Mouse (Mus musculus) MEL (cell line): Measurements from ENCODE around the gene Nkain2. TPM values are rescaled to one million over a fixed set of nuclear protein-coding genes. Genes with fewer than 3 reads are reported as not detected.

Source experiments
- DNase-seq: peaks from one replicate; pipeline ENCODE4 v3.0.0; 2011; ENCODE audit warnings: low read depth, low spot score
- H3K27ac ChIP-seq: 2 replicates; pipeline ENCODE4 v1.5.1; 2012; ENCODE audit warnings: low read depth, mild to moderate bottlenecking, control low read depth, low read length, moderate library complexity; ENCODE audit not compliant: control insufficient read depth
- H3K27me3 ChIP-seq, 2 experiments: fragments of 150-350 bp in 1 of 2; sonication (generic) in 1 of 2; 2 replicates each; pipeline ENCODE4 v1.6.1; 2012; ENCODE audit warnings: low read length in 2 of 2, mild to moderate bottlenecking in 2 of 2, improper control_type of control experiment in 1 of 2, moderate library complexity in 1 of 2; ENCODE audit not compliant: insufficient read depth in 2 of 2, control insufficient read depth in 1 of 2
- H3K36me3 ChIP-seq, 2 experiments: 2 replicates each; pipeline ENCODE4 v1.6.1; 2012 to 2014; ENCODE audit warnings: low read length in 2 of 2, improper control_type of control experiment in 1 of 2, inconsistent platforms in 1 of 2, mild to moderate bottlenecking in 1 of 2; ENCODE audit not compliant: insufficient read depth in 2 of 2, control insufficient read depth in 1 of 2
- H3K4me1 ChIP-seq, 2 experiments: fragments of 150-350 bp in 1 of 2; sonication (generic) in 1 of 2; 2 replicates each; pipeline ENCODE4 v1.6.1; 2012; ENCODE audit warnings: low read length in 2 of 2, improper control_type of control experiment in 1 of 2, mild to moderate bottlenecking in 1 of 2; ENCODE audit not compliant: insufficient read depth in 2 of 2, control insufficient read depth in 1 of 2
- H3K4me3 ChIP-seq, 2 experiments: fragments of 150-350 bp in 1 of 2; sonication (generic) in 1 of 2; 2 replicates each; pipeline ENCODE4 v1.5.1; 2012; ENCODE audit warnings: low read depth in 2 of 2, low read length in 2 of 2, mild to moderate bottlenecking in 2 of 2, moderate library complexity in 2 of 2, control low read depth in 1 of 2, improper control_type of control experiment in 1 of 2; ENCODE audit not compliant: control insufficient read depth in 1 of 2, insufficient read depth in 1 of 2
- H3K79me2 ChIP-seq: 2 replicates; pipeline ENCODE4 v1.6.1; 2012; ENCODE audit warnings: mild to moderate bottlenecking, low read length, moderate library complexity; ENCODE audit not compliant: control insufficient read depth, poor library complexity, insufficient read depth
- H3K9ac ChIP-seq: 2 replicates; pipeline ENCODE4 v1.6.1; 2012; ENCODE audit warnings: low read depth, mild to moderate bottlenecking, control low read depth, low read length, moderate library complexity; ENCODE audit not compliant: control insufficient read depth, poor library complexity, severe bottlenecking
- H3K9me3 ChIP-seq: fragments of 150-350 bp; sonication (generic); replicated peaks from 2 replicates; pipeline ENCODE4 v1.6.1; 2012; ENCODE audit warnings: mild to moderate bottlenecking, low read length, improper control_type of control experiment, moderate library complexity; ENCODE audit not compliant: insufficient read depth
- BHLHE40 ChIP-seq: IDR thresholded peaks from 2 replicates; pipeline ENCODE4 v1.6.1; 2012; ENCODE audit warnings: low read depth, mild to moderate bottlenecking, inconsistent platforms, low read length, improper control_type of control experiment, borderline replicate concordance
- CHD1 ChIP-seq: IDR thresholded peaks from 2 replicates; pipeline ENCODE4 v1.6.1; 2012; ENCODE audit warnings: low read depth, mild to moderate bottlenecking, inconsistent platforms, low read length, improper control_type of control experiment
- CTCF ChIP-seq, 3 experiments: IDR thresholded peaks in 2 of 3; conservative IDR thresholded peaks in 1 of 3; 2 replicates each; pipeline ENCODE4 v1.5.1; 2011 to 2012; ENCODE audit warnings: low read length in 3 of 3, low read depth in 2 of 3, mild to moderate bottlenecking in 2 of 3, improper control_type of control experiment in 1 of 3, inconsistent platforms in 1 of 3, mixed read lengths in 1 of 3, moderate library complexity in 1 of 3; ENCODE audit not compliant: control insufficient read depth in 1 of 3, insufficient read depth in 1 of 3, poor library complexity in 1 of 3, severe bottlenecking in 1 of 3
- E2F4 ChIP-seq: IDR thresholded peaks from 2 replicates; pipeline ENCODE4 v1.6.1; 2011; ENCODE audit warnings: low read depth, low read length, improper control_type of control experiment, borderline replicate concordance
- ELF1 ChIP-seq: IDR thresholded peaks from 2 replicates; pipeline ENCODE4 v1.6.1; 2014; ENCODE audit warnings: low read depth, mild to moderate bottlenecking, inconsistent platforms, low read length, improper control_type of control experiment, moderate library complexity
- ETS1 ChIP-seq: IDR thresholded peaks from 2 replicates; pipeline ENCODE4 v1.6.1; 2012; ENCODE audit warnings: low read depth, mild to moderate bottlenecking, inconsistent platforms, low read length, improper control_type of control experiment, moderate library complexity
- JUND ChIP-seq: IDR thresholded peaks from 2 replicates; pipeline ENCODE4 v1.6.1; 2011; ENCODE audit warnings: low read depth, mild to moderate bottlenecking, improper control_type of control experiment, low read length
- MAZ ChIP-seq: IDR thresholded peaks from 2 replicates; pipeline ENCODE4 v1.6.1; 2012; ENCODE audit warnings: low read depth, mild to moderate bottlenecking, inconsistent platforms, low read length, improper control_type of control experiment
- MYB ChIP-seq: IDR thresholded peaks from 2 replicates; pipeline ENCODE4 v1.6.1; 2011; ENCODE audit warnings: mild to moderate bottlenecking, low read depth, low read length, improper control_type of control experiment
- NELFE ChIP-seq: IDR thresholded peaks from 2 replicates; pipeline ENCODE4 v1.6.1; 2011; ENCODE audit warnings: low read depth, low read length, improper control_type of control experiment
- POLR2AphosphoS2 ChIP-seq: IDR thresholded peaks from 2 replicates; pipeline ENCODE4 v1.6.1; 2011; ENCODE audit warnings: low read length, improper control_type of control experiment
- RAD21 ChIP-seq: IDR thresholded peaks from 2 replicates; pipeline ENCODE4 v1.6.1; 2011; ENCODE audit warnings: mild to moderate bottlenecking, low read depth, low read length, improper control_type of control experiment
- RCOR1 ChIP-seq: IDR thresholded peaks from 2 replicates; pipeline ENCODE4 v1.6.1; 2012; ENCODE audit warnings: low read depth, mild to moderate bottlenecking, inconsistent platforms, low read length, improper control_type of control experiment
- SMC3 ChIP-seq: IDR thresholded peaks from 2 replicates; pipeline ENCODE4 v1.6.1; 2011; ENCODE audit warnings: low read depth, low read length, improper control_type of control experiment
- TBP ChIP-seq: IDR thresholded peaks from 2 replicates; pipeline ENCODE4 v1.8.0; 2011; ENCODE audit warnings: low read depth, low read length, improper control_type of control experiment
- ZC3H11A ChIP-seq: IDR thresholded peaks from 2 replicates; pipeline ENCODE4 v1.6.1; 2012; ENCODE audit warnings: low read depth, mild to moderate bottlenecking, inconsistent platforms, low read length, improper control_type of control experiment
- ZMIZ1 ChIP-seq: IDR thresholded peaks from 2 replicates; pipeline ENCODE4 v1.6.1; 2012; ENCODE audit warnings: low read depth, mild to moderate bottlenecking, inconsistent platforms, low read length, improper control_type of control experiment, moderate library complexity
- polyA plus RNA-seq, 2 experiments: library from polyadenylated mRNA; stranded (reverse) in 1 of 2; unstranded in 1 of 2; fragments of >175 nt in 1 of 2; fragments of >200 nt in 1 of 2; gene quantifications; 2 replicates each; pipeline versions ENCODE4 v1.2.1 to v1.2.4; 2012; ENCODE audit warnings: low replicate concordance in 2 of 2, low read depth in 1 of 2; ENCODE audit not compliant: insufficient read length in 2 of 2, insufficient read depth in 1 of 2, missing spikeins in 1 of 2
- total RNA-seq: library from RNA; depleted of rRNA; stranded (reverse); fragments of 300-350 nt; gene quantifications from 2 replicates; pipeline ENCODE4 v1.2.3, GENCODE M21; 2012

The Nkain2 gene
- total and polyA plus RNA-seq, 3 experiments = not detected

- Histone ChIP-seq H3K36me3 (no peaks in the 10 kb centered on the region), H3K9ac (no peak overlapping the region), H3K4me1 (no peaks in the 10 kb centered on the region), H3K27ac (no peak overlapping the region), H3K79me2 (no peaks in the 10 kb centered on the region), H3K27me3 (no peaks in the 10 kb centered on the region), H3K9me3 (no peaks in the 10 kb centered on the region), H3K4me3 (no peak overlapping the region)
- TF ChIP-seq CTCF (IDR thresholded peaks at IDR 0.05 in 2 of 3, conservative IDR thresholded peaks at IDR 0.05 in 1 of 3; ENCODE audit: control insufficient read depth in 1 of 3, insufficient read depth in 1 of 3, low read depth in 2 of 3, low read length in 3 of 3, poor library complexity in 1 of 3, severe bottlenecking in 1 of 3) = peak; percentile 66 to 68 (median 66)
- no peak for TF ChIP-seq POLR2AphosphoS2
- TF ChIP-seq RCOR1 = no peak
- TF ChIP-seq E2F4 = no peak
- peak; percentile 70 for TF ChIP-seq SMC3
- TF ChIP-seq CHD1 = no peak
- TF ChIP-seq ZC3H11A = peak; percentile 50
- peak; percentile 68 for TF ChIP-seq RAD21
- peak; percentile 36 for DNase-seq
Observed at GRCm38 (mm10) chr10:31742443-31743057, 1147.7 kb downstream of the Nkain2 start.

GRCm38 (mm10) chr10:31728036-31728435, 1162.2 kb downstream of the Nkain2 start:
- TF ChIP-seq TBP (no peak), ZMIZ1 (no peak), NELFE (no peak), JUND (no peak), ZC3H11A (no peak), MYB (no peak), MAZ (no peak), CHD1 (no peak), BHLHE40 (no peak), SMC3 (no peak), ETS1 (no peak)
- no peak for DNase-seq
- Histone ChIP-seq H3K4me1 (no peaks in the 10 kb centered on the region), H3K36me3 (no peaks in the 10 kb centered on the region), H3K27me3 (no peaks in the 10 kb centered on the region), H3K9me3 (no peaks in the 10 kb centered on the region), H3K79me2 (no peaks in the 10 kb centered on the region), H3K9ac (no peak overlapping the region), H3K27ac (no peak overlapping the region), H3K4me3 (no peak overlapping the region)

DNA sequence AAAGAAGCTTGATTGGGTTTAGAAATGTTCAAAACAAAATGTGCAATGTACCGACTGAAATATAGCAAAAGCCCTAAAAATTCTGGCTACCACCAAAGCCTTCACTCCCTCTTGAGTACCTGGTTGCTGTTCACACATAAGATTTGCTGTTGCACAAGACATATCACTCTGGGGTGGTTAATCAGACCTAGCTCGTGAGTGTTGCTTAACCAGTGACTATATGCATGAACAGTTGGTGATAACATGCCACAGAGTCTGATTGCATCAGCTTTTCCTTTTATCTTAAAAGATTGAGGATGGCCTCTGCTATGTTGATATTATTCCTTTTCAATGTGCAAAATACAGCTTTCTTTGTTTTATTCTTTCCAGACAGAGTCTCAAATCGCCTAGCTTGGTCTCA, 1243.0 kb downstream of the Nkain2 start:
- no peaks in the 10 kb centered on the region for H3K27me3 ChIP-seq
- TF ChIP-seq ELF1 (no peak), ZC3H11A (no peak)
- no peak for DNase-seq
- H3K9ac ChIP-seq = no peak overlapping the region
- H3K4me3 ChIP-seq = no peak overlapping the region
- no peak overlapping the region for H3K27ac ChIP-seq
- H3K4me1 ChIP-seq = no peaks in the 10 kb centered on the region
- no peaks in the 10 kb centered on the region for H3K9me3 ChIP-seq
- H3K36me3 ChIP-seq = no peaks in the 10 kb centered on the region
- no peaks in the 10 kb centered on the region for H3K79me2 ChIP-seq
